Mouse (Mus musculus): ENCODE data around the gene Armc9.

DNA sequence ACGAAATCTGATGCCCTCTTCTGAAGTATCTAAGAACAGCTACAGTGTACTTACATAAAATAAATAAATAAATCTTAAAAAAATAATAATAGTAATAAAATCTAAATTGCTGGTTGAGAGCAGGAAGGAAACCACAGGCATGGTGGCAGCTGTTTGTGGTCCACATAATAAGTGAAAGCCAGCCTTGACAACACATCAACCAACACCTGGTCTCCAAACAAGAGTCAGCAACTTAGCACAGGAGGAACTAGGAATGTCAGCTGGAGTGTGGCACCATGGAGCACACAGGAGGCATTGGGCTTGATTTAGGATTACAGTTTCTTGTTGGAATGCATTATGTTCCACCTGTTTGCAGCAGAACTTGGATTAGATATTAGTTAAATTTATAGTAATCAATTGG, 49.5 kb upstream of the Armc9 start:
- TF ChIP-seq POLR2A (IDR thresholded peaks at IDR 0.05; ENCODE audit: borderline replicate concordance, insufficient read depth, low read length) (no peak), CTCF (IDR thresholded peaks at IDR 0.05; ENCODE audit: borderline replicate concordance, insufficient read depth, low read depth, low read length) (no peak)

All from cerebellum, adult 2 months (tissue).